Mouse (Mus musculus): ENCODE data around the gene Otop3.

- TF ChIP-seq CTCF (IDR thresholded peaks at IDR 0.05; ENCODE audit: control insufficient read depth, insufficient read depth, insufficient read length) (no peak), MAX (IDR thresholded peaks at IDR 0.05) (no peak), CEBPB (IDR thresholded peaks at IDR 0.05; ENCODE audit: low read depth) (no peak)
Observed at GRCm38 (mm10) chr11:115297214-115297826, 37.2 kb upstream of the Otop3 start, which contains the start of gene Fads6.

Data from C2C12 (cell line).